Mouse (Mus musculus): ENCODE measurements at regions not wholly inside any gene's neighbourhood (a gene's known extent, or its start where the extent isn't known, plus 50 kb on each side); places are given as distances from the start of the nearest gene placed in this dataset.

- DNase-seq (ENCODE audit: low spot score in 2 of 2): no peak
Measured at GRCm38 (mm10) chr6:31082613-31083470, 124.0 kb upstream of the Klf14 start.

GRCm38 (mm10) chr6:31083701-31084100 lies 124.8 kb upstream of the Klf14 start:
- no peak for DNase-seq (ENCODE audit: low spot score in 2 of 2)

GRCm38 (mm10) chr6:31085063-31085759 lies 126.3 kb upstream of the Klf14 start:
- DNase-seq (ENCODE audit: low spot score in 2 of 2): no peak

- no peak for DNase-seq (ENCODE audit: low spot score in 2 of 2)
Measured at GRCm38 (mm10) chr6:31085760-31086108, 126.9 kb upstream of the Klf14 start.

GRCm38 (mm10) chr6:31086283-31086682 lies 127.4 kb upstream of the Klf14 start:
- DNase-seq (ENCODE audit: low spot score in 2 of 2): no peak

GRCm38 (mm10) chr6:31086798-31087360 lies 128.0 kb upstream of the Klf14 start:
- no peak for DNase-seq (ENCODE audit: low spot score in 2 of 2)

- no peak for DNase-seq (ENCODE audit: low spot score in 2 of 2)
Measured at GRCm38 (mm10) chr6:31087511-31087910, 128.6 kb upstream of the Klf14 start.

GRCm38 (mm10) chr6:31088147-31088972 lies 129.5 kb upstream of the Klf14 start:
- DNase-seq (ENCODE audit: low spot score in 2 of 2): no peak

GRCm38 (mm10) chr6:31088973-31089368 lies 130.1 kb upstream of the Klf14 start:
- DNase-seq (ENCODE audit: low spot score in 2 of 2): no peak

GRCm38 (mm10) chr6:31090288-31090687 lies 131.4 kb upstream of the Klf14 start:
- no peak for DNase-seq (ENCODE audit: low spot score in 2 of 2)

GRCm38 (mm10) chr6:31090791-31091190 lies 131.9 kb upstream of the Klf14 start:
- no peak for DNase-seq (ENCODE audit: low spot score in 2 of 2)

GRCm38 (mm10) chr6:31092324-31092723 lies 133.4 kb upstream of the Klf14 start:
- no peak for DNase-seq (ENCODE audit: low spot score in 2 of 2)

- no peak for DNase-seq (ENCODE audit: low spot score in 2 of 2)
Measured at GRCm38 (mm10) chr6:31092760-31093159, 133.9 kb upstream of the Klf14 start.

- no peak for DNase-seq (ENCODE audit: low spot score in 2 of 2)
Measured at GRCm38 (mm10) chr6:31095943-31096714, 137.3 kb upstream of the Klf14 start.

- DNase-seq (ENCODE audit: low spot score in 2 of 2): no peak
Measured at GRCm38 (mm10) chr6:31096787-31097186, 137.9 kb upstream of the Klf14 start.

- DNase-seq (ENCODE audit: low spot score in 2 of 2): no peak
Measured at GRCm38 (mm10) chr6:31097254-31097653, 138.4 kb upstream of the Klf14 start.

- no peak for DNase-seq (ENCODE audit: low spot score in 2 of 2)
Measured at GRCm38 (mm10) chr6:31098106-31098505, 139.2 kb upstream of the Klf14 start.

GRCm38 (mm10) chr6:31100084-31100579 lies 141.3 kb upstream of the Klf14 start:
- DNase-seq (ENCODE audit: low spot score in 2 of 2): peak in 1 of 2 experiments; percentile 67

GRCm38 (mm10) chr6:31100749-31101148 lies 141.9 kb upstream of the Klf14 start:
- DNase-seq (ENCODE audit: low spot score in 2 of 2): no peak

GRCm38 (mm10) chr6:31106144-31106836 lies 147.4 kb upstream of the Klf14 start:
- no peak for DNase-seq (ENCODE audit: low spot score in 2 of 2)

All from adrenal gland, adult 18-20 months (tissue).